ENCODE assay signal across 22 mouse cellular contexts in genomic region chr5:23003123-23003797, GRCm38 (mm10).
DNase-seq lines count a peak whose midpoint lies in the region; ATAC-seq lines count a peak whose summit lies in the region.
"Had no signal": no experiment of that assay in that cellular context is flagged by ENCODE, and none has a peak within 500 bp of the region (broad histone marks: within the 10 kb centered on the region; RNA-seq: fewer than 3 reads in every experiment).

No protein-coding gene starts in this region.

- no peaks in the 10 kb centered on the region for H3K9me3 ChIP-seq in forebrain, embryonic 12.5 days
- no peaks in the 10 kb centered on the region for H3K9me3 ChIP-seq in forebrain, embryonic 11.5 days (ENCODE audit: control insufficient read depth, low read length)
- H3K9me3 ChIP-seq: embryonic facial prominence, embryonic 15.5 days; heart, embryonic 13.5 days; limb, embryonic 10.5 days; neural tube, embryonic 12.5 days had no signal

- H3K4me1 ChIP-seq in forebrain, embryonic 12.5 days = no peaks in the 10 kb centered on the region
- no peaks in the 10 kb centered on the region for H3K4me1 ChIP-seq in forebrain, embryonic 11.5 days (replicated peaks; ENCODE audit: control insufficient read depth, insufficient read depth, low read length)
- H3K4me1 ChIP-seq: embryonic facial prominence, embryonic 15.5 days; limb, embryonic 10.5 days; neural tube, embryonic 12.5 days had no signal

- H3K9ac ChIP-seq in forebrain, embryonic 12.5 days = no peak overlapping the region
- no peak overlapping the region for H3K9ac ChIP-seq in forebrain, embryonic 11.5 days (ENCODE audit: low read length)
- H3K9ac ChIP-seq: embryonic facial prominence, embryonic 15.5 days; heart, embryonic 13.5 days; liver, postnatal 0 days; neural tube, embryonic 12.5 days had no signal

- no peaks in the 10 kb centered on the region for H3K36me3 ChIP-seq in forebrain, embryonic 12.5 days (replicated peaks)
- no peaks in the 10 kb centered on the region for H3K36me3 ChIP-seq in forebrain, embryonic 11.5 days (ENCODE audit: control insufficient read depth, insufficient read depth, low read length)
- H3K36me3 ChIP-seq: embryonic facial prominence, embryonic 15.5 days; heart, embryonic 13.5 days; limb, embryonic 10.5 days; neural tube, embryonic 12.5 days had no signal

- H3K27ac ChIP-seq in forebrain, embryonic 12.5 days = no peak overlapping the region
- no peak overlapping the region for H3K27ac ChIP-seq in forebrain, embryonic 11.5 days (ENCODE audit: low read depth, low read length)
- H3K27ac ChIP-seq: embryonic facial prominence, embryonic 15.5 days; heart, embryonic 13.5 days; limb, embryonic 10.5 days; neural tube, embryonic 12.5 days had no signal

- no peak overlapping the region for H3K4me2 ChIP-seq in forebrain, embryonic 12.5 days
- H3K4me2 ChIP-seq in forebrain, embryonic 11.5 days (ENCODE audit: low read depth, low read length, severe bottlenecking) = no peak overlapping the region
- H3K4me2 ChIP-seq: embryonic facial prominence, embryonic 15.5 days; heart, embryonic 13.5 days; neural tube, embryonic 12.5 days had no signal

- H3K4me3 ChIP-seq in forebrain, embryonic 12.5 days (replicated peaks) = no peak overlapping the region
- no peak overlapping the region for H3K4me3 ChIP-seq in forebrain, embryonic 11.5 days (ENCODE audit: low read depth, low read length)
- H3K4me3 ChIP-seq: embryonic facial prominence, embryonic 15.5 days; heart, embryonic 13.5 days; limb, embryonic 10.5 days; neural tube, embryonic 12.5 days had no signal

- WGBS in forebrain, embryonic 12.5 days = 52% methylated on average over 2 of the region's 2 CpGs
- 72% methylated on average over 2 of the region's 2 CpGs for WGBS in forebrain, embryonic 11.5 days

- peak; percentile 36; the same call in 1 of the 2 replicates for ATAC-seq in forebrain, embryonic 12.5 days (ENCODE audit: low FRiP score)
- no peak for ATAC-seq in forebrain, embryonic 11.5 days (replicated peaks; ENCODE audit: low FRiP score)
- no peak for ATAC-seq in monocyte, adult 5-6 weeks (replicated peaks; ENCODE audit: insufficient number of reproducible peaks, low FRiP score, low TSS enrichment, poor library complexity, severe bottlenecking)
- ATAC-seq: liver, postnatal 0 days had no signal

- DNase-seq in forebrain, embryonic 11.5 days (ENCODE audit: low spot score) = no peak
- DNase-seq in left cerebral cortex, postnatal 4 days = peak; percentile 42
- DNase-seq in left cerebral cortex, postnatal 36 days (ENCODE audit: low spot score in 2 of 2) = no peak
- peak; percentile 49 for DNase-seq in brain, adult 2 months (ENCODE audit: low read depth, low spot score)
- peak; percentile 11 to 35 for DNase-seq in cerebellum, postnatal 36 days
- DNase-seq in MN1 (ENCODE audit: low spot score) = no peak
- DNase-seq: adrenal gland, adult 2 months; embryo, embryonic 11 days; gastrocnemius, postnatal 10 days; heart, adult 18-20 months; kidney, adult 8-10 months; kidney, postnatal 14 days; liver, postnatal 0 days; lung, postnatal 10 days; thymus, postnatal 25 days had no signal

- H3K27me3 ChIP-seq in forebrain, embryonic 12.5 days = no peaks in the 10 kb centered on the region
- no peaks in the 10 kb centered on the region for H3K27me3 ChIP-seq in forebrain, embryonic 11.5 days (ENCODE audit: control insufficient read depth, insufficient read depth, low read length)
- H3K27me3 ChIP-seq: CH12.LX; embryonic facial prominence, embryonic 15.5 days; heart, embryonic 13.5 days; neural tube, embryonic 12.5 days had no signal

- intact Hi-C loops in left cerebral cortex, postnatal 4 days (cut with DNase I) = no loop called here
- intact Hi-C loops in left cerebral cortex, postnatal 36 days (cut with DNase I) = no loop called here

Comparison
In these comparisons a context has a peak if more than half of its experiments do, and no peak if none do; other contexts are left out.
1. DNase-seq: peak in left cerebral cortex, postnatal 4 days (single experiment), brain, adult 2 months (single experiment) and cerebellum, postnatal 36 days (2 of 2); none in forebrain, embryonic 11.5 days (single experiment), left cerebral cortex, postnatal 36 days (0 of 2) and MN1 (single experiment).